Mouse (Mus musculus) fat pad, adult 2 months (tissue): ENCODE results near the gene Cers4.

ENCODE experiments used
- DNase-seq: peaks from one replicate; pipeline ENCODE4 v3.0.0-alpha.2; 2011; ENCODE audit warnings: low read depth, low spot score; ENCODE audit errors: extremely low read depth

The Cers4 gene

GRCm38 (mm10) chr8:4492851-4493685, at the start of gene Cers4:
Cers4 (plus strand) TSS chr8:4493026.
- no peak for DNase-seq

- no peak for DNase-seq
These were observed 34.7 kb upstream of the Cers4 start for GRCm38 (mm10) chr8:4458165-4458564.

GRCm38 (mm10) chr8:4463061-4463460, 29.8 kb upstream of the Cers4 start:
- DNase-seq: no peak

- no peak for DNase-seq
These were observed 18.2 kb upstream of the Cers4 start for GRCm38 (mm10) chr8:4474419-4475187.

- DNase-seq: no peak
These were observed 11.7 kb upstream of the Cers4 start for GRCm38 (mm10) chr8:4481154-4481553.

- no peak for DNase-seq
These were observed 11.2 kb upstream of the Cers4 start for GRCm38 (mm10) chr8:4481586-4481985.

GRCm38 (mm10) chr8:4482501-4482900, 10.3 kb upstream of the Cers4 start:
- DNase-seq: no peak

- DNase-seq: no peak
These were observed 9.5 kb upstream of the Cers4 start for GRCm38 (mm10) chr8:4483330-4483729.

GRCm38 (mm10) chr8:4493686-4494440, 1.0 kb downstream of the Cers4 start:
- DNase-seq: no peak

GRCm38 (mm10) chr8:4495976-4496375, 3.1 kb downstream of the Cers4 start:
- DNase-seq: peak; percentile 87

- no peak for DNase-seq
These were observed 4.8 kb downstream of the Cers4 start for GRCm38 (mm10) chr8:4497610-4498009.

- DNase-seq: peak; percentile 67
These were observed 12.5 kb downstream of the Cers4 start for GRCm38 (mm10) chr8:4505364-4505763.

GRCm38 (mm10) chr8:4507527-4507926, 14.7 kb downstream of the Cers4 start:
- DNase-seq: no peak

GRCm38 (mm10) chr8:4510824-4511223, 18.0 kb downstream of the Cers4 start:
- DNase-seq: no peak

- no peak for DNase-seq
These were observed 18.7 kb downstream of the Cers4 start for GRCm38 (mm10) chr8:4511429-4512115.

- DNase-seq: no peak
These were observed 19.3 kb downstream of the Cers4 start for GRCm38 (mm10) chr8:4512116-4512495.

GRCm38 (mm10) chr8:4516162-4516561, 23.3 kb downstream of the Cers4 start:
- DNase-seq: no peak

GRCm38 (mm10) chr8:4521472-4521871, 28.6 kb downstream of the Cers4 start:
- DNase-seq: no peak

- no peak for DNase-seq
These were observed 30.7 kb downstream of the Cers4 start for GRCm38 (mm10) chr8:4523525-4523924.
